Mouse (Mus musculus) liver, adult 2 months (tissue): ENCODE data around the gene Fmod. TPM values are rescaled to one million over a fixed set of nuclear protein-coding genes. Genes with fewer than 3 reads are reported as not detected.

Experiments
- DNase-seq: peaks from one replicate; pipeline ENCODE4 v3.0.0-alpha.2; 2011; ENCODE audit warnings: low read depth, low spot score; ENCODE audit errors: extremely low read depth
- H3K27ac ChIP-seq: fragments of 200-500 bp; replicated peaks from 2 replicates; pipeline ENCODE4 v1.5.1; 2012; ENCODE audit warnings: low read depth, mild to moderate bottlenecking, control low read depth, inconsistent platforms, low read length; ENCODE audit not compliant: insufficient read depth
- H3K27me3 ChIP-seq: fragments of 200-500 bp; 2 replicates; pipeline ENCODE4 v1.6.1; 2012; ENCODE audit warnings: mild to moderate bottlenecking, moderate library complexity, low read length, inconsistent platforms; ENCODE audit not compliant: control insufficient read depth, insufficient read depth
- H3K36me3 ChIP-seq: fragments of 200-500 bp; 2 replicates; pipeline ENCODE4 v1.6.1; 2012; ENCODE audit warnings: low read length, inconsistent platforms; ENCODE audit not compliant: control insufficient read depth, insufficient read depth
- H3K4me1 ChIP-seq: fragments of 200-500 bp; 2 replicates; pipeline ENCODE4 v1.6.1; 2011; ENCODE audit warnings: low read length; ENCODE audit not compliant: control insufficient read depth, insufficient read depth
- H3K4me3 ChIP-seq: fragments of 200-500 bp; 2 replicates; pipeline ENCODE4 v1.5.1; 2011; ENCODE audit warnings: low read depth, mild to moderate bottlenecking, control low read depth, low read length, moderate library complexity; ENCODE audit not compliant: insufficient read depth
- H3K79me2 ChIP-seq: fragments of 200-500 bp; 2 replicates; pipeline ENCODE4 v1.6.1; 2012; ENCODE audit warnings: inconsistent platforms, mild to moderate bottlenecking, low read length, moderate library complexity; ENCODE audit not compliant: control insufficient read depth, insufficient read depth
- H3K9ac ChIP-seq: fragments of 200-500 bp; 2 replicates; pipeline ENCODE4 v1.6.1; 2012; ENCODE audit warnings: low read depth, mild to moderate bottlenecking, control low read depth, inconsistent platforms, low read length
- CTCF ChIP-seq: fragments of 200-500 bp; IDR thresholded peaks from 2 replicates; pipeline ENCODE4 v1.5.1; 2011; ENCODE audit warnings: low read depth, low read length, control low read depth
- POLR2A ChIP-seq: fragments of 200-500 bp; IDR thresholded peaks from 2 replicates; pipeline ENCODE4 v1.6.1; 2011; ENCODE audit warnings: low read length, control low read depth; ENCODE audit not compliant: insufficient read depth; ENCODE audit errors: extremely low read depth
- WGBS: fragments of 180-500 bp; shearing (Covaris S2); methylation state at CpG from one replicate; pipeline ENCODE4 v1.1.7; 2018; 5-methylcytosine and 5-hydroxymethylcytosine counted together
- polyA plus RNA-seq: library from polyadenylated mRNA; depleted of rRNA; stranded (reverse); fragments of >200 nt; gene quantifications from 2 replicates; pipeline ENCODE4 v1.2.3, GENCODE M21; 2012
- total RNA-seq: library from RNA; depleted of rRNA; stranded (reverse); fragments of >200 nt; gene quantifications from 2 replicates; pipeline ENCODE4 v1.2.3, GENCODE M21; 2014

Gene Fmod
- total and polyA plus RNA-seq, 2 experiments, result 0.46 to 0.99 TPM

DNA sequence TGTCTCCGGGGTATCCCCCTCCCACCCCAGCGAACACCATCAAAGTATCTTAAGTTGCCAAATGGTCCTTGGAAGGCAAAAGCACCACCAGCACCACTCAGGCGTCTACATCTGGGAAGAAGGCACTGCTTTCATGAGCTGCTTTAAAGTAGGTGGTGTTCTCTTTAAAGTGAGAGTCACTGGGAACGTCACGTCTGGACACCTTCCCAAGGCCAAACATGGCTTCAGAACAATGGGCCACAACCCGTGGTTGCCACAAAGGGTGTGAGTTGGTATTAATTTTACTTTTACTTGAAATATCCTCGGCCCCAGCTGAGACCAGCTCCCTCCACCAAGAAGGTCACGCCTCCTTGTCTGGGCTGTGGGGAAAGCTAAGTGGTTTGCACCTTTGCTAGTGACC, 20.7 kb downstream of the Fmod start:
- H3K79me2 ChIP-seq, result no peaks in the 10 kb centered on the region
- WGBS, result 86% methylated on average over 8 of the region's 8 CpGs
- DNase-seq, result no peak
- no peaks in the 10 kb centered on the region for H3K27me3 ChIP-seq
- H3K4me1 ChIP-seq, result peaks cover under 1% of the 10 kb centered on the region; the same call in 1 of the 2 replicates
- TF ChIP-seq POLR2A, result no peak
- no peak for TF ChIP-seq CTCF
- H3K9ac ChIP-seq, result no peak overlapping the region
- H3K36me3 ChIP-seq, result no peaks in the 10 kb centered on the region
- no peak overlapping the region for H3K4me3 ChIP-seq
- H3K27ac ChIP-seq, result no peak overlapping the region

DNA sequence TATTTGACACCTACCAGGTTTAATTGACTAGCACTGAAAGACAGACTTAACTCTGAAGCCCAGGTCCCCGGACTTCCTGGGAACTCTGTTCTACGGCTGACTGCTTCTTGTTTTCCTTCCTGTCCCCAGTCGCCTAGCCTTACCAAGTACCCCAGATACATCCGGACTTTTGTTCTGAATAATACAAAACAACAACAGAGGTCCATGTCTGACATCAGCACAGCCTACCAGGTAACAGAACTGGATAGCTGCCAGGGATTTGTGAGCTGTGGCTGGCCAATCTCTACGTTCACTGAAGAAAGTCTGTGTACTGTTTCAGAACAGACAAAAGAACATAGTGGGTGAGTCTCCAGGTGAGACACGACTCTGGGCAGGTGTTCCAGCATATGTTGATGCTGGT, 21.8 kb downstream of the Fmod start:
- Histone ChIP-seq H3K27me3 (no peaks in the 10 kb centered on the region), H3K9ac (no peak overlapping the region), H3K79me2 (no peaks in the 10 kb centered on the region), H3K4me3 (no peak overlapping the region), H3K27ac (no peak overlapping the region), H3K4me1 (peaks cover 6% of the 10 kb centered on the region), H3K36me3 (no peaks in the 10 kb centered on the region)
- no peak for TF ChIP-seq POLR2A
- no peak for TF ChIP-seq CTCF
- DNase-seq, result no peak
- 66% methylated on average over 6 of the region's 6 CpGs for WGBS

DNA sequence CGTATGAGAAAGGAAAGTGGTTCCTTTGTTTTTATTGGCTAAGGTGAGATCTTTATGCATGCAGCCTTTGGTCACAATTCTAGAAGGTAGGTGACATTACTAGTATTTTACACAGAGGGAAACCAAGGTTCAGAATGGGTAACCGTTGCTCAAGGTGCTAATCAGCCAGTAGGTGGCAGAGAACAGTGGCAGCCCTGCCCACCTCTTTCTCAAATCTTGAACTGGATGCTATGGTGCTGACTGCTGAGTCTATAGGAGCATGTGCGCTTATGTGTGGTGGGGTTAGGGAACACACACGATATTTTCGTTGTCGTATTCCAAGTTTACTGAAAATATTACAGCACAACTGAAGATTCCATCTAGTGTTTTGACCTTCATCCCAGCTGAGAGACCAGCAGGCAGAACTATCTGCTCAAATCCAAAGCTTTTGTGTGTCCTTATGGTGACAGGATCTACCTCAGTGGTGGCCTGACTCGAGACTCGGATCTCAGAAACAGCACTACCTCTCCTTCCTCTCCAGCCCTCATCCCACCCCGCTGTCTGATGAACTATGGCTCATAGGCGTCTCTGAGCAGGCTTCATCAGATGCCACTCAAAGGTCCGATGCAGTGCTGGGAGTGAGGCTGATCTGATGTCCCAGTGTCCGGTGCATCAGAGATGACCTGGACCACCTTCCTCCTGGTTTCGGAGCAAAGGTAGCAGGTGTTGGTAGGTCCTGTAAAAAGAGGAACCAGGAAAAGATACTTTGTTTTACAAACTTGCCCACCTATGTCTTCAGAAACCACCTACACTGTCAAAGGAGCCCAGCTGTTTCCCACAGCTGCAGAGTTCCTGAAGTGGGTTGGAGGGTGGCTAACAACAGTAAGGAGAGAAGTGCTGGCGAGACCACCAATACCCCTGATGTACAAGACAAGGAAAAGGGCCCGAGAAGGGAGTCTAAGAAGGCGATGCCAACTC, 23.0 kb downstream of the Fmod start:
- TF ChIP-seq CTCF, result peak; percentile 50; the same call in 1 of the 2 replicates
- TF ChIP-seq POLR2A, result no peak
- Histone ChIP-seq H3K4me3 (no peak overlapping the region), H3K27ac (no peak overlapping the region; the same call in 1 of the 2 replicates), H3K27me3 (no peaks in the 10 kb centered on the region), H3K79me2 (no peaks in the 10 kb centered on the region), H3K9ac (no peak overlapping the region), H3K36me3 (no peaks in the 10 kb centered on the region), H3K4me1 (peaks cover 13% of the 10 kb centered on the region)
- 73% methylated on average over 16 of the region's 16 CpGs for WGBS
- DNase-seq, result no peak

DNA sequence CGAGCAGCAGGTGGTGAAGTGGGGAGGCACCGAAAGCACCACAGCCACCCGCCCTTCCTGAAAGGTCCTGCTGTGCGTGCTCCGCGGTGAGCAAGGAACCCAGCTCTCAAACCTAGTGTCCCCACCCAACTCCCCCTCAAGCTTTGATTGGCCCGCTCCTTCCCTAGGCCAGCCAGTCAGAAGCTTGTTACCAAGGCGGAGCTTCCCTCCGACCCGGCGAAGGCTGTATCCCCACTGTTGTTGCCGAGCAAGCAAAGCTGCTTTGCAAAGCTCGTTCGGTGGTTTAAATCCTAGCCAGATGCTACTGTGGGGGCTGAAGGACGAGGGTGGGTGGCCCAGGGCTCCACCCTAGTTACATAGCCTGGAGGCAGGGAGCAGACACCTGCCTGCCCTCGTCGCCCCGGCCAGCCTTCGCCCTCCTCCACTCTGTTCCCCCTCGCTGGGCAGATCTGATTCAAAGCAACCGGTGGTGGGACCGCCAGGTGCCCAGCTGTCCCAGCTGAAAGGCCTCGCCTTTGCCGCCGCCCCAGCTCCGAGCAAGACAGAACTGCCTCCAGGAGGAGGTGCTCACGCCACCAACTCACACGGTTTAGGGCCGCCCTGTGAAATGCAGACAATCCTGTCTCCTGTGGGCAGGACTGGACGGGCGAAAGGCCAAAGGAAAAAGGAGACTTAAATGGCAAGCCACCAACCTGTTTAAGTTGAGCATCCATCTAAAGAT, 24.0 kb downstream of the Fmod start:
- 10% methylated on average over 31 of the region's 31 CpGs for WGBS
- DNase-seq, result peak; percentile 63
- H3K9ac ChIP-seq, result peak overlapping the region; percentile 73
- no peaks in the 10 kb centered on the region for H3K79me2 ChIP-seq
- H3K4me3 ChIP-seq, result peak overlapping the region; percentile 49; the same call in 1 of the 2 replicates
- TF ChIP-seq CTCF (peak; percentile 17; the same call in 1 of the 2 replicates), POLR2A (0 out of 2 replicates have a peak, but pooled peaks have one; percentile 47)
- H3K27me3 ChIP-seq, result no peaks in the 10 kb centered on the region
- H3K4me1 ChIP-seq, result peaks cover 17% of the 10 kb centered on the region
- no peaks in the 10 kb centered on the region for H3K36me3 ChIP-seq
- H3K27ac ChIP-seq, result peak overlapping the region; percentile 66

DNA sequence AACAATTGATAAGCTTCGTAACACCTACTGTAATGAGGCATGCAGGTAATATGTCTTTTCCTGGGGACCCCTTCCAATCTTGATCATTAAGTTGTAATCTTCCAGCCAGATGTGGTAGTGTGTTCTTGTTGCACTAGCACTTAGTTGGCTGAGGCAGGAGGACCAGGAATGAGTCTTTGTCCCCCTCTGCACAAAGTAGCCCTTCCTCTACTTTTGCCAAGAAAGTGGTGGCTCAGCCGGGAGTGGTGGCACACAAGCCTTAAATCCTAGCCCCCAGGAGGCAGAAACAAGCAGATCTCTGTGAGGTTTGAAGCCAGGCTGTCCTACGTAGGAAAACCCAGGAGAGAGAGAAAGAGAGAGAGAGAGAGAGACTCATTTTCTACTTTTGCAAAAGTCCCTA, 24.9 kb downstream of the Fmod start:
- WGBS, result 93% methylated on average over 3 of the region's 3 CpGs
- no peak overlapping the region for H3K27ac ChIP-seq

More for the DNA sequence above, 24.9 kb downstream of the Fmod start:
- Histone ChIP-seq H3K36me3 (no peaks in the 10 kb centered on the region), H3K79me2 (no peaks in the 10 kb centered on the region), H3K4me1 (peaks cover 20% of the 10 kb centered on the region), H3K27me3 (no peaks in the 10 kb centered on the region), H3K4me3 (no peak overlapping the region), H3K9ac (no peak overlapping the region)
- DNase-seq, result no peak
- TF ChIP-seq POLR2A (no peak), CTCF (no peak)
